Mouse (Mus musculus) midbrain, embryonic 16.5 days (tissue): ENCODE data around the gene Ppp1r3c. TPM values are rescaled to one million over a fixed set of nuclear protein-coding genes. Genes with fewer than 3 reads are reported as not detected.

Source experiments
- ATAC-seq: fragments of 200-750 bp; cut with Nextera tagmentation; 2 replicates; pipeline ENCODE4 v1.8.0; 2017; ENCODE audit warnings: moderate TSS enrichment
- H3K27ac ChIP-seq: fragments of 300-500 bp; sonication (generic); 2 replicates; pipeline ENCODE4 v1.5.1; 2014; ENCODE audit warnings: mild to moderate bottlenecking, low read length, mixed read lengths
- H3K27me3 ChIP-seq: fragments of 300-500 bp; sonication (generic); 2 replicates; pipeline ENCODE4 v1.6.1; 2014; ENCODE audit warnings: low read depth, low read length, mixed read lengths; ENCODE audit not compliant: control insufficient read depth, insufficient read depth
- H3K36me3 ChIP-seq: fragments of 300-500 bp; sonication (generic); 2 replicates; pipeline ENCODE4 v1.6.1; 2014; ENCODE audit warnings: mild to moderate bottlenecking, low read length, moderate library complexity, mixed read lengths; ENCODE audit not compliant: control insufficient read depth, insufficient read depth
- H3K4me1 ChIP-seq: fragments of 300-500 bp; sonication (generic); 2 replicates; pipeline ENCODE4 v1.6.1; 2014; ENCODE audit warnings: mild to moderate bottlenecking, low read length, mixed read lengths; ENCODE audit not compliant: control insufficient read depth, insufficient read depth
- H3K4me2 ChIP-seq: fragments of 300-500 bp; sonication (generic); 2 replicates; pipeline ENCODE4 v1.6.1; 2014; ENCODE audit warnings: mild to moderate bottlenecking, low read length, mixed read lengths
- H3K4me3 ChIP-seq: fragments of 300-500 bp; sonication (generic); 2 replicates; pipeline ENCODE4 v1.5.1; 2014; ENCODE audit warnings: low read depth, mild to moderate bottlenecking, low read length, moderate library complexity, mixed read lengths
- H3K9ac ChIP-seq: fragments of 300-500 bp; sonication (generic); 2 replicates; pipeline ENCODE4 v1.6.1; 2014; ENCODE audit warnings: low read depth, low read length, mixed read lengths
- H3K9me3 ChIP-seq: fragments of 300-500 bp; sonication (generic); replicated peaks from 2 replicates; pipeline ENCODE4 v1.6.1; 2014; ENCODE audit warnings: mild to moderate bottlenecking, low read length, mixed read lengths; ENCODE audit not compliant: control insufficient read depth, poor library complexity, severe bottlenecking
- WGBS: fragments of 180-500 bp; shearing (Covaris S2); extraction: QIAGEN DNeasy Blood & Tissue Kit; methylation state at CpG from one replicate; pipeline ENCODE4 v1.1.7; 2014; 5-methylcytosine and 5-hydroxymethylcytosine counted together
- polyA plus RNA-seq: library from polyadenylated mRNA; unstranded; fragments of >200 nt; fragmentation: Nextera tagmentation; extraction: Ambion mirVana; gene quantifications from 2 replicates; pipeline ENCODE4 v1.2.1, GENCODE M21; 2015

Gene Ppp1r3c
- polyA plus RNA-seq, 1 experiment from 2014 or later, result 18.3 TPM

GRCm38 (mm10) chr19:36696601-36697122 lies 39.8 kb downstream of the Ppp1r3c start:
- Histone ChIP-seq H3K36me3 (no peaks in the 10 kb centered on the region), H3K4me3 (no peak overlapping the region), H3K9ac (no peak overlapping the region), H3K27me3 (no peaks in the 10 kb centered on the region), H3K27ac (peak overlapping the region; percentile 62), H3K4me2 (no peak overlapping the region), H3K9me3 (no peaks in the 10 kb centered on the region), H3K4me1 (peaks cover 5% of the 10 kb centered on the region; the same call in 1 of the 2 replicates)
- ATAC-seq, result peak; percentile 86
- WGBS, result 65% methylated on average over 7 of the region's 7 CpGs

GRCm38 (mm10) chr19:36693530-36693929 lies 42.9 kb downstream of the Ppp1r3c start:
- no peaks in the 10 kb centered on the region for H3K27me3 ChIP-seq
- H3K4me1 ChIP-seq, result peaks cover 10% of the 10 kb centered on the region
- no peak overlapping the region for H3K4me2 ChIP-seq
- H3K4me3 ChIP-seq, result no peak overlapping the region
- no peaks in the 10 kb centered on the region for H3K36me3 ChIP-seq
- H3K9ac ChIP-seq, result no peak overlapping the region
- no peaks in the 10 kb centered on the region for H3K9me3 ChIP-seq
- WGBS, result 71% methylated on average over 2 of the region's 2 CpGs
- ATAC-seq, result no peak
- no peak overlapping the region for H3K27ac ChIP-seq

DNA sequence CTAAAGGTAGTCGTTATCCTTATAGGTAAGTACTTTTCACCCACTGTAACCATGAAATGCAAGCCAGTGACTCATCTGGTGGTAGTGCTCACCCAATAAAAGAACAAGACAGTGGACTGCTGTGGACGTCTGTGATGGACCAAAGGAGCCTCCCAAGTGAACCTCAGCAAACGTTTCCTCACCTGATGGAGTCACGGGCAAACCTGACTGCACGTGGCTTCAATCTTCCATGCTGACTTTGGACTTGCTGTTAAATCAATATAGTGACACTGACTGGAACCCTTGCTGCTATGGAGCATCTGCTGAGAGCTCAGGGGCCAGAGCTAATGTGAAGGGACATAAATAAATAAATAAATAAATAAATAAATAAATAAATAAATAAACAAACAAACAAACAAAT lies 44.5 kb downstream of the Ppp1r3c start:
- no peaks in the 10 kb centered on the region for H3K36me3 ChIP-seq
- ATAC-seq, result no peak
- no peaks in the 10 kb centered on the region for H3K27me3 ChIP-seq
- H3K4me2 ChIP-seq, result no peak overlapping the region
- no peak overlapping the region for H3K27ac ChIP-seq
- H3K4me3 ChIP-seq, result no peak overlapping the region
- 87% methylated on average over 5 of the region's 5 CpGs for WGBS
- peaks cover 6% of the 10 kb centered on the region for H3K4me1 ChIP-seq
- H3K9me3 ChIP-seq, result no peaks in the 10 kb centered on the region
- H3K9ac ChIP-seq, result no peak overlapping the region

GRCm38 (mm10) chr19:36691245-36691644 lies 45.2 kb downstream of the Ppp1r3c start:
- no peak overlapping the region for H3K9ac ChIP-seq
- H3K4me2 ChIP-seq, result no peak overlapping the region
- no peaks in the 10 kb centered on the region for H3K9me3 ChIP-seq
- WGBS, result 93% methylated on average over 2 of the region's 2 CpGs
- H3K36me3 ChIP-seq, result no peaks in the 10 kb centered on the region
- H3K27ac ChIP-seq, result no peak overlapping the region
- H3K27me3 ChIP-seq, result no peaks in the 10 kb centered on the region
- peaks cover 5% of the 10 kb centered on the region for H3K4me1 ChIP-seq
- ATAC-seq, result no peak
- no peak overlapping the region for H3K4me3 ChIP-seq

DNA sequence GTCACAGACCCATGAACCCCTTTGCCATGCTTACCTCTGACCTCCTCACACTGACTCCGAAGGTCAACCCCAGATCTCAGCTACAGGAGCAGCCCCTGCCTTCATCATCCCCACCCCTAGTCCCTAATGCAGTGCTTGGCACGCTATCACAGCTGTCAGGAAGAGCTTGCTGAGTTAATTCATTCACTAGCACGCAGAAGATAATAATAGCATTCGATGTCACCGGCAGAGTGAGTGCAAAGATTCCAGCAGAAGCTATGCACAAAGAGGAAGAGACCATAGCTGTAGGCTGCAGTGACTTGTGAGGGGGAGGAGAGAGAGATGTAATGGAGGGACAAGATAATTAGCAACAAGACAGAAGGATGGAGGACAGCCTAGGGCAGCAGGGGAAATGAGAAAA lies 47.2 kb downstream of the Ppp1r3c start:
- Histone ChIP-seq H3K4me2 (no peak overlapping the region), H3K9me3 (no peaks in the 10 kb centered on the region), H3K4me3 (no peak overlapping the region), H3K27ac (peak overlapping the region; percentile 2; the same call in 1 of the 2 replicates), H3K9ac (no peak overlapping the region), H3K4me1 (peaks cover 5% of the 10 kb centered on the region), H3K36me3 (no peaks in the 10 kb centered on the region), H3K27me3 (no peaks in the 10 kb centered on the region)
- peak; percentile 55 for ATAC-seq
- 34% methylated on average over 5 of the region's 5 CpGs for WGBS

GRCm38 (mm10) chr19:36687843-36688637 lies 48.4 kb downstream of the Ppp1r3c start:
- peaks cover 5% of the 10 kb centered on the region for H3K4me1 ChIP-seq
- no peak overlapping the region for H3K4me3 ChIP-seq
- no peak overlapping the region for H3K9ac ChIP-seq
- H3K27ac ChIP-seq, result no peak overlapping the region
- WGBS, result 60% methylated on average over 8 of the region's 8 CpGs
- ATAC-seq, result peak; percentile 76; the same call in 1 of the 2 replicates
- no peak overlapping the region for H3K4me2 ChIP-seq
- H3K36me3 ChIP-seq, result no peaks in the 10 kb centered on the region
- H3K27me3 ChIP-seq, result no peaks in the 10 kb centered on the region
- no peaks in the 10 kb centered on the region for H3K9me3 ChIP-seq

DNA sequence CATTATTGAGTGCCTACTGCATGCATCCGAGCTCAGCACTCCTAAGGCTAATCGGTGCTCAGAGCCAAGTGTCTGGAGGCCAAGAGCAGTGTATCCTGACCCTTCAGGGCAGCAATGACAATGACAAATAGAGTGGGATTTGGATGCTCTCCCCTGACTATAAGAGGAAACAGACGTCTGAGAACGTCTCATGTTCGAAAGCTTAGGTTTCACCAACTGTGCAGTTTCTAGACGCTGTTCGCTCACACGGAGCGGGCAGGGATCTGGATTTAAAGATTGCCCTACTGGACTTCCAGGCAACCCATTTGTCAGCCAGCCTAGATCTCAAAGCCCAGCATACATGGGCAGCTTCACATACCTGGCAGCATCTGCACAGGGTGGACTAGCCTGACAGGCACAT lies 49.4 kb downstream of the Ppp1r3c start:
- no peak for ATAC-seq
- no peaks in the 10 kb centered on the region for H3K27me3 ChIP-seq
- H3K4me3 ChIP-seq, result no peak overlapping the region
- 90% methylated on average over 9 of the region's 9 CpGs for WGBS
- no peak overlapping the region for H3K9ac ChIP-seq
- H3K36me3 ChIP-seq, result no peaks in the 10 kb centered on the region
- H3K27ac ChIP-seq, result no peak overlapping the region
- H3K9me3 ChIP-seq, result no peaks in the 10 kb centered on the region
- no peak overlapping the region for H3K4me2 ChIP-seq
- H3K4me1 ChIP-seq, result peaks cover 5% of the 10 kb centered on the region

GRCm38 (mm10) chr19:36686016-36686415 lies 50.4 kb downstream of the Ppp1r3c start:
- ATAC-seq, result no peak
- H3K4me3 ChIP-seq, result no peak overlapping the region

DNA sequence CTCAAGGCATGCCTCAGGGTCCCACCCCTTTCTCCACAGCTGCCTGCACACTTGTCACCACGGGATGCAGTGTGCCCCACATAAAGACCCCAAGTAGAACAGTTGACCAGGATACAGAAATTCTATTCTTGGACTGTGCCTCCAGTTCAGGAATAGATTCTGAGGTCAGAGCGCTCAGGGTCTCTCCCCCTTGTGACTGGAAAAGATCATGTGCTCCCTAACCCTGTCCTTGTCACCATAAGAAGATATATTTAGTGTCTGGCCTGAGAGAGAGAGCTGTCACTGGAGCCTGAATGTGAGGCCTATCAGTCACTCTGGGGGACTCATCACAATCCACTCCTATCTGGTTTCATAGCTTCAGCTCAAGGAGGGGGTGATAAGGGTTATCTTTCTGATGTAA lies 53.9 kb downstream of the Ppp1r3c start:
- Histone ChIP-seq H3K36me3 (no peaks in the 10 kb centered on the region), H3K27ac (no peak overlapping the region), H3K4me3 (no peak overlapping the region), H3K9ac (no peak overlapping the region), H3K4me1 (peaks cover 7% of the 10 kb centered on the region), H3K27me3 (no peaks in the 10 kb centered on the region), H3K4me2 (no peak overlapping the region), H3K9me3 (no peaks in the 10 kb centered on the region)
- no peak for ATAC-seq
- 85% methylated on average over 2 of the region's 2 CpGs for WGBS

More at GRCm38 (mm10) chr19:36686016-36686415, 50.4 kb downstream of the Ppp1r3c start:
- Histone ChIP-seq H3K27ac (no peak overlapping the region), H3K9me3 (no peaks in the 10 kb centered on the region), H3K9ac (no peak overlapping the region), H3K36me3 (no peaks in the 10 kb centered on the region), H3K4me2 (no peak overlapping the region), H3K4me1 (peaks cover 5% of the 10 kb centered on the region), H3K27me3 (no peaks in the 10 kb centered on the region)
- WGBS, result 89% methylated on average over 11 of the region's 11 CpGs
